Mouse (Mus musculus) intestine, postnatal 0 days (tissue): ENCODE measurements around the gene Wdfy3. TPM values are rescaled to one million over a fixed set of nuclear protein-coding genes. Genes with fewer than 3 reads are reported as not detected.

ENCODE experiments used
- ATAC-seq: fragments of 200-750 bp; cut with Nextera tagmentation; 2 replicates; pipeline ENCODE4 v1.8.0; 2017; ENCODE audit warnings: mild to moderate bottlenecking, moderate TSS enrichment, moderate library complexity
- H3K27ac ChIP-seq: fragments of 300-500 bp; sonication (generic); 2 replicates; pipeline ENCODE4 v1.5.1; 2014; ENCODE audit warnings: mild to moderate bottlenecking, low read depth, low read length, moderate library complexity
- H3K27me3 ChIP-seq: fragments of 300-500 bp; sonication (generic); replicated peaks from 2 replicates; pipeline ENCODE4 v1.6.1; 2014; ENCODE audit warnings: low read length, mixed read lengths; ENCODE audit not compliant: control insufficient read depth, insufficient read depth
- H3K36me3 ChIP-seq: fragments of 300-500 bp; sonication (generic); 2 replicates; pipeline ENCODE4 v1.6.1; 2014; ENCODE audit warnings: mild to moderate bottlenecking, moderate library complexity; ENCODE audit not compliant: control insufficient read depth, insufficient read depth
- H3K4me1 ChIP-seq: fragments of 300-500 bp; sonication (generic); replicated peaks from 2 replicates; pipeline ENCODE4 v1.6.1; 2014; ENCODE audit warnings: antibody characterized with exemption, low read length, mixed read lengths; ENCODE audit not compliant: control insufficient read depth, insufficient read depth
- H3K4me2 ChIP-seq: fragments of 300-500 bp; sonication (generic); replicated peaks from 2 replicates; pipeline ENCODE4 v1.6.1; 2014; ENCODE audit warnings: low read depth, mild to moderate bottlenecking, moderate library complexity
- H3K4me3 ChIP-seq: fragments of 300-500 bp; sonication (generic); 2 replicates; pipeline ENCODE4 v1.5.1; 2014; ENCODE audit warnings: low read depth, low read length
- H3K9ac ChIP-seq: fragments of 300-500 bp; sonication (generic); 2 replicates; pipeline ENCODE4 v1.6.1; 2014; ENCODE audit warnings: mild to moderate bottlenecking, low read depth, low read length
- H3K9me3 ChIP-seq: fragments of 300-500 bp; sonication (generic); 2 replicates; pipeline ENCODE4 v1.6.1; 2016; ENCODE audit warnings: mixed run types; ENCODE audit not compliant: control insufficient read depth
- CTCF ChIP-seq: sonication (generic); IDR thresholded peaks from 2 replicates; pipeline ENCODE4 v1.5.1; 2016; ENCODE audit warnings: low read depth, mild to moderate bottlenecking, control low read depth, antibody characterized with exemption, moderate library complexity
- WGBS: fragments of 180-500 bp; shearing (Covaris S2); extraction: QIAGEN DNeasy Blood & Tissue Kit; methylation state at CpG from one replicate; pipeline ENCODE4 v1.1.7; 2014; 5-methylcytosine and 5-hydroxymethylcytosine counted together
- polyA plus RNA-seq: library from polyadenylated mRNA; unstranded; fragments of >200 nt; fragmentation: Nextera tagmentation; extraction: Ambion mirVana; gene quantifications from 2 replicates; pipeline ENCODE4 v1.2.1, GENCODE M21; 2015

The Wdfy3 gene
- polyA plus RNA-seq, 1 experiment from 2014 or later, result 7.0 TPM

DNA sequence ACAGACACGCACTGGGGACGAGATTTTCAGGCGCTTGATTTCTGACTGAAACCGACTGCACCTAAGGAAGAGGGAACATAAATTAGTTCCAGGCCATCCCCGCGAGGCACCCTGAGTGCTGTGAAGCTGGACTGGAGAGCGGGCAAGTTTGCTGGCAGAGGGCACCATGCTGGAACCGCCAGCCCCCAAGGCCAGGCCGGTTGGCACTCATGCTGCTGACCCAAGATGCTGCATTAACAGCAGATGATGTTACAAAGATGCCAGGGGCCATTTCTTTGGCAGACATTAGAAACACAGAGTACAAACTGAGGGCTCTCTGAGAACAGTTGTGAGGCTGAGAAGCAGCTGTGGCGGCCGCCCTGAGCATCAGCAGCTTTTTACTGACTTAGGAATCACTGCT is 233.5 kb downstream of the Wdfy3 start:
- H3K27ac ChIP-seq, result no peak overlapping the region
- no peak overlapping the region for H3K9ac ChIP-seq
- no peaks in the 10 kb centered on the region for H3K4me1 ChIP-seq
- H3K27me3 ChIP-seq, result no peaks in the 10 kb centered on the region
- H3K9me3 ChIP-seq, result no peaks in the 10 kb centered on the region
- H3K36me3 ChIP-seq, result peaks cover 53% of the 10 kb centered on the region
- TF ChIP-seq CTCF, result no peak
- no peak overlapping the region for H3K4me2 ChIP-seq
- no peak overlapping the region for H3K4me3 ChIP-seq
- WGBS, result 97% methylated on average over 11 of the region's 11 CpGs
- ATAC-seq, result no peak

GRCm38 (mm10) chr5:101833875-101834274 is 235.8 kb downstream of the Wdfy3 start:
- Histone ChIP-seq H3K27me3 (no peaks in the 10 kb centered on the region), H3K4me3 (no peak overlapping the region), H3K4me1 (peaks cover 4% of the 10 kb centered on the region; the same call in 1 of the 2 replicates), H3K9ac (no peak overlapping the region), H3K9me3 (no peaks in the 10 kb centered on the region), H3K27ac (no peak overlapping the region), H3K4me2 (no peak overlapping the region), H3K36me3 (peaks cover 34% of the 10 kb centered on the region)
- WGBS, result 76% methylated on average over 8 of the region's 8 CpGs
- ATAC-seq, result no peak
- TF ChIP-seq CTCF, result peak; percentile 68

DNA sequence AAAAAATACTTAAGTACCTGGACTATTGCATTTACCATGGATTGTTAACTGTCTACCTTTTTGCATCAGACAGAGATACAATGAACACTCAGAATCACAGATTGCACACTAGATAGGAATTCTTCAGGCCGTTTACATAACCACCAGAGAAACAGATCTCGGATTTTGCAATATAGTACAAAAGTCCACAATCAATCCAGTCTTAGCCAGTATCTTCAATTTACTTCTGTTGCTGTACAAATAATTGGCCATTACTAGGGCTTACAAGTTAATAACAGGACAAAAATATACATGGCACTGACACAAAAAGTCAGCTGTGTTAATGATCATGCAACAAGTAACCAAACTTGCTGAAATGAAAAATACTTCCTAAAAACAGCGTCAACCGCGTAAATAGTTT is 236.7 kb downstream of the Wdfy3 start:
- H3K27me3 ChIP-seq, result no peaks in the 10 kb centered on the region
- 80% methylated on average over 5 of the region's 5 CpGs for WGBS
- no peak overlapping the region for H3K4me2 ChIP-seq
- H3K4me1 ChIP-seq, result peaks cover 4% of the 10 kb centered on the region; the same call in 1 of the 2 replicates
- no peak overlapping the region for H3K27ac ChIP-seq
- no peak for TF ChIP-seq CTCF
- ATAC-seq, result no peak
- H3K9ac ChIP-seq, result no peak overlapping the region
- H3K4me3 ChIP-seq, result no peak overlapping the region
- no peaks in the 10 kb centered on the region for H3K9me3 ChIP-seq
- H3K36me3 ChIP-seq, result peaks cover 34% of the 10 kb centered on the region

- 97% methylated on average over 6 of the region's 6 CpGs for WGBS
- no peak overlapping the region for H3K4me2 ChIP-seq
These were observed 237.7 kb downstream of the Wdfy3 start for GRCm38 (mm10) chr5:101832042-101832441.

DNA sequence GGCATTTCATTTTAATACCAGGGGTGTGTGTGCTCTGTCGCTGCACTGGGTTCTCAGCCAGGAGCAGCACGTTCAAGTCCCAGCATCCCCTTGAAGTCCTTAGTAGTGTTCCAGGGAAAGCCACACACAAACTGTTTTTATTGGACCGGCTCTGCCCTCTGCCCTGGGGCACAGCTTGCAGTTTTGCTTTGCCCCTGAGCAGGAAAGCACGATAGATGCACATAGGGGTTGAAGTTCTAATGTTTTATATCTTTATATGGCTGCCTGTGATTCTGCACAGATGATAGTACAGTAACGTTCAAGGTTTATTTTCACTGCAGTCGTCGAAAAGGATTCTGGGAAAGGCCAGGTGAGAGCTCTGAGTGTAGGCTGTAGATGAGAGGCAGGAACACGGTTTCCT is 239.5 kb downstream of the Wdfy3 start:
- Histone ChIP-seq H3K4me1 (peaks cover 12% of the 10 kb centered on the region; the same call in 1 of the 2 replicates), H3K4me2 (no peak overlapping the region), H3K4me3 (no peak overlapping the region), H3K9me3 (no peaks in the 10 kb centered on the region), H3K27me3 (no peaks in the 10 kb centered on the region), H3K27ac (peak overlapping the region; percentile 84), H3K9ac (no peak overlapping the region), H3K36me3 (peaks cover 16% of the 10 kb centered on the region)
- WGBS, result 33% methylated on average over 8 of the region's 8 CpGs
- no peak for TF ChIP-seq CTCF
- ATAC-seq, result peak; percentile 89

More at GRCm38 (mm10) chr5:101832042-101832441, 237.7 kb downstream of the Wdfy3 start:
- no peak overlapping the region for H3K9ac ChIP-seq
- ATAC-seq, result no peak
- H3K9me3 ChIP-seq, result no peaks in the 10 kb centered on the region
- H3K4me1 ChIP-seq, result peaks cover 7% of the 10 kb centered on the region; the same call in 1 of the 2 replicates
- no peak overlapping the region for H3K27ac ChIP-seq
- no peak overlapping the region for H3K4me3 ChIP-seq
- H3K27me3 ChIP-seq, result no peaks in the 10 kb centered on the region
- peaks cover 29% of the 10 kb centered on the region for H3K36me3 ChIP-seq
- no peak for TF ChIP-seq CTCF

DNA sequence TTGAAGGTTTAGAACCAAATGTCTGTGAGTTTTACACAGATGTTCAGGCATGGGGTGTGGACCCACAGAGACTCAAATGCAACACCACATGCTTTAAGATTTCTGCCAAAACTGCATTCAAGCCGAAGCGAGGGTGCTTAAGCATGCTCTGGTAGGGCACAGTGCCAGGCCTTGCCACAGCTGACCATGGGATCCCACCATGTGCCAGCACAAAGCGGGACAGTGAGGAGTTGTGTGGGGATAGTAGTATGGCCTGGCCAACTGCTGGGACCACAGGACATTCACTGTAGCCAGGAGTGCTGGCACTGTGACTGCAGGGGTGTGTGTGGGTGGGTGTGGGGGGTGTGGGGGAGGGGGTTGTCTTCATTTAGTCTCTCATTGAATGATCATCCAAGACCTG is 240.8 kb downstream of the Wdfy3 start:
- no peak for ATAC-seq
- Histone ChIP-seq H3K4me3 (no peak overlapping the region), H3K4me2 (no peak overlapping the region), H3K4me1 (peaks cover 12% of the 10 kb centered on the region; the same call in 1 of the 2 replicates), H3K36me3 (peaks cover 12% of the 10 kb centered on the region), H3K9me3 (no peaks in the 10 kb centered on the region), H3K27me3 (no peaks in the 10 kb centered on the region), H3K27ac (peak overlapping the region; percentile 84; the same call in 1 of the 2 replicates), H3K9ac (no peak overlapping the region)
- WGBS, result 80% methylated on average over 3 of the region's 3 CpGs
- TF ChIP-seq CTCF, result no peak
